Mouse (Mus musculus): Measurements from ENCODE around the gene Atp2a3.

Gene Atp2a3

DNA sequence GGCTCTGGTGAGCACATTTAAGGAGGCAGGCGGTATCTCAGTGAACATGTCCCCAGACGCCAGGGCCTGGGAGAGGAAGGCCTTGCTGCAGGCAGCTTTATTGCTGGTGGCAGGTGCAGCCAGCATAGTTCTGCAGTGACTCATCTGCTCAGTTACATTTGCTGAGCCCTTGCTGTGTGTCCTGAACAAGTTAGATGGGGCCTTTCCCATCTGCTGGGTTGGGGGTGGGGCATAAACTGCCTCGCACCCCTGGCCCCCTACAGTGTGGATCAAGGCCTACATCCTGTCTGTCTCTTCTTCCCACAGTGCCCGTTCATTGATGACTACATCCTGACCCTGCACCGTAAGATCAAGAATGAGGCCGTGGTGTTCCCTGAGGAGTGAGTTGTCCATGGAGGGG lies 75.9 kb downstream of the Atp2a3 start:
- in situ Hi-C loops (cut with MboI, MseI), result no loop called here

DNA sequence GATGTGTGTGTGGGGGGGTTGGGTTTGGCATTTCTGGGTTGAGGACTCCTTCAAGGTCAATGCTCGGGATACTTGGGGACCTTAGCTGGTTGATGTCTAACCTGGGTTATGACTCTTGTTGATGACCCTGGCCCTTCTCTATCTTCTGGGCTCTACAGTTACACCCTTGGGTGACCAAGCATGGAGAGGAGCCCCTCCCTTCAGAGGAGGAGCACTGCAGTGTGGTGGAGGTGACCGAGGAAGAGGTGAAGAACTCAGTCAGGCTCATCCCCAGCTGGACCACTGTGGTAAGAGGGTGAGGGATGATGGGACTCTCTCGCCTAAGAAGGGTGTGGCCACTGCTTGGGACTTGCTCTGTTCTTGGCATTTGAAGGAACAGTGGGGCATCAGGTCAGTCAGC lies 76.7 kb downstream of the Atp2a3 start:
- in situ Hi-C loops (cut with MboI, MseI), result no loop called here

DNA sequence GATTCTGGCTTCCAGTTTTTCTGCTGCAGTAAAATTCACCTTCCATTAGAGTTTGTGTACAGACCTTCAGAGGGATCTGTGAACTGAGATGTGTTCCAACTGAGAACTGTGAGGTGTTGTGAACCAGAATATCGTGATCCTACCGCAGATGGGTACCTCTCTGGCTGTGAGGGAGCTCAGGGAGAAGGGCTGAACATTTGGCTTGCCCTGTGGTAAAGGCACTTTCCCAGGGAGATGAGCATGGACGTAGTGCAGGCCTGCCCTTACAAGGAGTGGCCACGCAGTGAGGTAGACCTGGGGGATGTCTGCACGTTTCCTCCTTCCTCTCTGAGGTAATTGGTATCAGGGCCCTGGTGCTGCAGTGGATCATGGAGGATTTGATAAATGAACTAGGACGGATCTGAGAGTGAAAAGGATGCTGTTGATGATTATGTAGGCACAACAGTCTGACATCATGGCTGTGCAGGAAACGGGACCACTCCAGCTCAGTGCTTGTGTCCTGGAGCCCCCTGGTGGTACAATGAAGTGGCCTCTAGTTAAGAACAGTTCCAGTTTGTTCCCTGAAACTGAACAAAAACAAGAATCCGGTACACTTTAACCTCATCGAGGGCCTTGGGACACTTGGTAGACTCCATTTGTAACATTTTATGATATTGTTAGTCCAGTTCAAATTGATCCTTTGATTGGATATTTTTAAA lies 78.3 kb downstream of the Atp2a3 start:
- in situ Hi-C loops (cut with MboI, MseI), result no loop called here

Data from T-helper 1 cell (primary cell).